Mouse (Mus musculus) yolk sac, embryonic 10.5 days (tissue): ENCODE results near the gene Ilf2.
A peak's percentile ranks its signal among the peaks of the same experiment; 100 is the strongest.

ENCODE experiments used
- DNase-seq: peaks from one replicate; pipeline ENCODE4 v3.0.0-alpha.2; 2017; ENCODE audit warnings: low spot score

Gene Ilf2

GRCm38 (mm10) chr3:90508950-90509746, 33.2 kb downstream of the Ilf2 start, which contains the start of gene Chtop:
TSS of gene Chtop (minus strand) at chr3:90509498.
- peak; percentile 98 for DNase-seq

GRCm38 (mm10) chr3:90509747-90510123, 33.8 kb downstream of the Ilf2 start:
- DNase-seq: no peak

DNA sequence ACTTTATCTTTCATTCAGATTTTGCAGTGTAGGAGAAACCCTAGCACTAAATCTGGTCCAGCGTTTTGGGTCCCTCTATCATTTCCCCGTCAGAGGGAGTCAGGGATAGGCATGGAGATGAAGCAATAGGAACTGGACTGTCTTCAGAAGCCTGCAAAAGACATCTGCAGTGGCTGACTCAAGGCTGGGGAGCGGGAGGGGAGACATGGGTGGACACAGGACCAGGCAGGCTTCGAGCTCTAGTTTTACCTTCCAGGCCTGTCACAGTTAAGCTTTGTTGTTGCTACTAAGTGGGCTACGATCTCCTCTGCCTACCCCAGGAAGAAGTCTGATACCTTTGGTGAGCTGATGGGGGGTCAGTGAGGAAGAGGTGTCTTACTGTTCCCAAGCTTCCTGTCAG, 36.4 kb downstream of the Ilf2 start:
- no peak for DNase-seq

DNA sequence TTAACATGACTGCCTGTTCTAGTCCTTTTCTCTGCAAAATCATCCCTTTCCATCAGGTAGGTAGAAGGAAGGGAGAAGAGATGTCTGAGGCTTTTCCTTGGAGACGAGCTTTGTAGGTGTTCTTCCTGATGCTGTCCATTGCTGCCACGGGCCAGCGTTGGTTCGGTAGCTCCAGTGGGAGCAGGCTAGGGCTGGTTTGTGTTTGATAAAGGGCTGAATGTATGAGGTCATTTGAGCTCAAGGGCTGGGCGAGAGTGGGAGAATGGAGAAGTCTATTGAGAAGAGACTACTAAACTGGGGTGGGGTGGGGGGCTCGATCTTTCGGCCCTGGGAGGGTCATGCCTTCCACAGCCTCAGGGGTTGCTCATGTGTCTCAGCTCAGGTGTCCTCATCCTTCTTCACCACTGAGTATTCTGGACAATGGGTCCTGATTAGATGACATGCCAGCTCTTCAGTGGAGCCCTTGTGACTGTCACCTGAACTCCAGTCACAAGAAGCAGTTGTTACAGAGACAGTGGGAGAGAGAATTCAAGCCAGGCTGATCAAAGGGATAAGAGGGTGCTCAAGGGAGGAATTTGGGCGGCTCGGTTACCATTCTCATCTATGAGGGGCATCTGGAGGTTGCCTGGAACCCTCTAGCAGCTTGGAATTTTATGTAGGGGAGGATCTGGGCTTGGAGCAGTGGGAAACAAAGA, 37.2 kb downstream of the Ilf2 start:
- DNase-seq: no peak

DNA sequence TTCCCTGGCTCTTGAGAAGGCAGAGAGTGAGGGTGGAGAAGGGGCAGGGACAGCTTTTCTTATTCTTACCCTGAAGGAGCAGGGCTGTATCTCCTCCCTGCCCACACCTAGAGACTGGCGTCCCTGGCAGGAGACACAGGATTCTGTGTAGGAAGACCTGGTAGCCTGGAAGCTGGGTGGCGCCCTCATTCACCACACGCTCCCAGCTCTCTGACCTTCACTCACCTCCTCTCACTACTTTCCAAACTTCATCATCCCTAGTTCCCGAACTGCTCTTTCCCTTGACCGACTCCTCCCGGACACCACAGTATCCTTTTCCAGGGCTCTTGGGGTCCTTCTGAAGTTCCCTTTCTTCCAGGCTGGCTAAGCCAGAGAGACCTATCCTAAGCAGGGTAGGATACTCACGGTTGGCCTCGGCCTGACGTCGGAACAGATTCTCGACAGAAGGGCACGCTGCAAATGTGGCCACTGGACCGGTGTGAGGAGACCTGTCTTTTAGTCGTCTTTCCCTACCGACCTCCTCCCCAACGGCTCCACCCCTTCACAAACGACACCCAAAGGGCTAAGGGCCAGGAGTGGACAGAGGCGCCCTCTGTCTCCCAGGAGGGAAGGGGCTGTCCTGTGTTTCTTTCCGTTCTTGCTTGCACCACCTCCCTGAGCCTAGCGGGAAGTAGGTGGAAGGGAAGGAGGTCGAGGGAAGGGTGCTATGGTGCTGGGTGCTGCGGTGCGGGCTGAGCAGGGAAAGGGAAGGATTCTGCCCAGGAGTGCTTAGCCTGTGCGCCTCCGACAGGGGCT, 38.1 kb downstream of the Ilf2 start, which contains the start of the genes S100a1 and S100a13:
TSS of gene S100a1 (minus strand) at position 597 of the 795 bp plus-strand sequence.
TSS of gene S100a13 (plus strand) at position 640 of the 795 bp plus-strand sequence.
- peak; percentile 76 for DNase-seq

GRCm38 (mm10) chr3:90514691-90515090, 38.8 kb downstream of the Ilf2 start:
- peak; percentile 76 for DNase-seq

GRCm38 (mm10) chr3:90515242-90515641, 39.3 kb downstream of the Ilf2 start:
- DNase-seq: no peak

- DNase-seq: no peak
These were observed 39.9 kb downstream of the Ilf2 start for GRCm38 (mm10) chr3:90515789-90516188.

DNA sequence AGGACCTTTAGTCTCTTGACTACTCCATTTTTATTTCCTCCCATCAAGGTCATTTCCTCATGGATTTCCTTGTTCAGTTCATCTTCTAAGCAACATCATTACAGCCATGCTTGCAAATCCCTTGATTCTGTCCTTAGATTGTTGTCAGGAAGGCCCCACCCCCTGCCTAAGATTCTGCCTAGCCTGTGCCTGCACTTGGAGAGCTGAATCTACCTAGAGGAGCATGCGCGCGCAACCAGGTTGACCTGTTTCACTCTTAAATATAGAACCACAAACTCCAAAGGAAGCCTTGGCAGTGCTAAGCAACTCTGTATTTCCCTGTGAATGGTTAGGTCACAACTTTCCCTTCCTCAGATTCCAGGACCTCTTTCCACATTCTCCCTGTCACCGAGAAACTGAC, 41.8 kb downstream of the Ilf2 start:
- DNase-seq: no peak

DNA sequence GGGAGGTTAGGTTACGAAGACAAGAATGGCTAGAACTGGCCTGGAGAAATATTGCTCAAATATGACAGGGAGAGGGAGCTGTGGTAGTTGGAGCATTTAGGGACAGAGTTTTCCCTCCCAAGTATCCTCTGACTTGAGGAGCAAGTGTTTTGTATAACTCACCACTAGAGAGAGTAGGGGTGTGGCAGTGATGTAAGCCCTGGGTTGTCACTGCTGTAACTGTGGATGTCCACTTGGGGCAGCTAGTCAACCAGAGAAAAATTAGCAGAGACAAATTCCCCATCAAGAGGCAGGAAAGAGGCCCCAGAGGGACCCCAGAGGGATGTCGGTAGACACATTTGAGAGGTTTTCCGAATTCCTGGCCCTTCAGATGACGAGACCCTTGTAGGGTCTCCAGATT, 49.5 kb downstream of the Ilf2 start:
- DNase-seq: no peak

GRCm38 (mm10) chr3:90526076-90526475, 50.1 kb downstream of the Ilf2 start:
- no peak for DNase-seq

- DNase-seq: no peak
These were observed 50.7 kb downstream of the Ilf2 start, which contains the start of gene S100a14 for GRCm38 (mm10) chr3:90526580-90526979. TSS of gene S100a14 (plus strand) at chr3:90526856.

DNA sequence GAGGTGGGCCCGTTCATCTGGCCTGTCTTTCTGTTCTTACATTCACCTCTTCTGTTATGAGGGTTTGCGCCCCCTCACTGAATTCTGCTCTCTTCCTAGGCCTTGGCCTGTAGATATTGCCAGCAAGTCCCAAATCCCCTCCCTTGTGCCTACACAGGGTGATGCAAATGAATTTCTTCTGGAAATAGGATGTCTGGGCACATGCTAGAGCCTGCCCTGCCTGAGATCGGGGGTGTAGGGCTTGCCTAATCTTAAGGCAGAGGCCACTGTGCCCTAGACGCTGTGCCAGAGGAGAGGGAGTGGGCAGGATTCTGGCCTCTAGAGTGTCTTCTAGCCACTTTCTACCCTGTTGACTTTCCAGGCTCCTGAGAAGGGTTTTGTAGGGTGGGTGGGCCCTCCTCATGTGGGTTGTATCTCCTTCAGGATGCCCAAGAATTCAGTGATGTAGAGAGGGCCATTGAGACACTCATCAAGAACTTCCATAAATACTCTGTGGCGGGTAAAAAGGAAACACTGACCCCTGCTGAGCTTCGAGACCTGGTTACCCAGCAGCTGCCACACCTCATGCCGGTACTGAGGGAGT, 51.5 kb downstream of the Ilf2 start:
- no peak for DNase-seq

DNA sequence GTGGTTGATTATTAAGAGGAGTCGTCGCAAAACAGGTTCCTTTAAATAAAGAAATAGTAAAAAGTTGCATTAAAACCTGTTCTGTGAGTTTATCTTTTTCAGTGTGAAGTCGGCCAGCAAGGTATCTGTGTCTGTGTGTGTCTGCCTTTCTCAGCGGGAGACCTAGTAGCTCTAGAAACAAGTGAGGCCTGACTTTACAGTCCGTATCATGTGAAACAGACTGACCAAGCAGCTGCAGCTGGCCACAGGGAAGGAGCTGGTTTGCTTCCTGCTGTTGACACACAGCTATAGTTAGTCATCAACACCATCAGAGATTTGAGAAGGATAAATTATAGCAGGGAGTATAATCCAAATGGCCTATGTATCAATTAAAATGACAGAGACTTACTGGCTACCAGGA, 55.8 kb downstream of the Ilf2 start:
- DNase-seq: no peak

GRCm38 (mm10) chr3:90535446-90535845, 59.5 kb downstream of the Ilf2 start:
- DNase-seq: no peak

DNA sequence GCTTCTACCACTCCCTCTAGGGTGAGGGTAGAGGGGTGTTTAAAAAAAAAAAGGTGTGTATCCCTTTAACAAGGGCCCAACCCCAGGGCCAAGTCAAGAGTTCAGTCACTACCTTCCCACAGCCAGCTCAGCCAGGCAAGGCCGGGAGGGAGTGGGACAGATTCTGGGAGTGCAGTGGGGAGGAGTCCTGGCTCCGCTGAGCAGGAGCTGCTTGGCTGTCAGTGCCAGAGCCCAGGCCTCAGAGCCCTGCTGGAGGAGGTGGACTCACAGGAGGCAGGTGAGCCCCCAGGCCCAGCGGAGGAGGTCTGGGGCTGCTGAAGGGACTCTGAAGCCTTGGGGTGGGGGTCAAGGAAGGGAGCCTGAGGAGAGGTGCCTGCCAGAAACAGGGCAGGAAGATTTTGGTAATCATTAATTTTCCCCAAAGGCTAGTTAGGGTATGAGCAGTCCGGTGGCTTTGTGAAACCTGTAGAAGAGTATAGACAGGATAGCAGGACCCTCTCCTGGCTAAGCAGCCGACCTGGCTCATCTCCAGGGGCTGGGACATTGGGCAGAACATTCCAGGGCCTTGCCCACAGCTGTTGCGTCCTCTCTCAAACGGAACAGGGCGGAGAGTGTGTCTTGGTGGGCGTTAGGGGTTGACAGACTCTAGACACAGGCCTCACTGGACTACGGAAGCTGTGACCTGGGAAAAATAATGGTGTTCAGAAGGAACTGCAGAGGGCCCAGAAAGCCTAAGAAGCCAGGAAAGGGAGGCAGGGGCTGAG, 61.4 kb downstream of the Ilf2 start, which contains the start of gene S100a16:
TSS of gene S100a16 (plus strand) at position 114 of the 764 bp plus-strand sequence.
- DNase-seq: peak; percentile 79

- DNase-seq: no peak
These were observed 62.0 kb downstream of the Ilf2 start for GRCm38 (mm10) chr3:90537905-90538296.
